Mouse (Mus musculus): ENCODE measurements around the gene Zfand4.
A peak's percentile ranks its signal among the peaks of the same experiment; 100 is the strongest.
"Not testable (repeated sequence)": the region's sequence is repeated elsewhere in the genome, so short reads cannot be mapped to it uniquely, and the experiment has no call there.

The Zfand4 gene

DNA sequence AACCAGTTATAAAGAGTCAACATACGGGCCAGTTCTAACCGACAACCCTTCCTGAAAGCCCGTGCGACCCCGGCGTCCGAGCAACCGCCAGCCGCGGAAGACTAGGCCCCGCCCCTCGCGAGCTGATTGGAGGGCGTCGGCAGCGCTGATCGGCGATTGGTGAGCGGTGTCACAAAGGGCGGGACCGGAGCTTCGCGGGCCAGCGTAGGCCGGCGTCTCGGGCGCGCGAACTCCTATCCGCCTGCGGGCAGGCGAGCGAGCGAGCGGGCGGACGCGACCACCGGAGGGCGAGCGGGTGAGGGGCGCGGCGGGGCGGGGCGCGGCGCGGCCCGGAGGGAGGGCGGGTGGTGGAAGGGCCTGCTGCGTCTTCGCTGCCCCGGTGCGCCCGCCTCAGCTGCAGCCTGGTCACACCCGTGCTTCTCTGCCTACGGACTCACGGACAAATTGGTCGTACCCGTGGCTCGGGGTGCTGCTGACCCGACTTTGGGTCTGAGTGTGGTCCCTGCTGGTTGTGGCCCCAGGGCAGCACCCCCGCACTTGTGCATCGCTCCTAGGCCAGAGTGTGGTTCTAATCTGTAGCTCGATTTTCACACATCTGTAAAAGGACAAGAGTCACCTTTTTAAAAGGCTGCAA is at the start of gene Zfand4:
Gene Zfand4, plus strand, starts transcription at position 205 of the 634 bp plus-strand sequence.
- DNase-seq (ENCODE audit: low spot score), result peak; percentile 89

DNA sequence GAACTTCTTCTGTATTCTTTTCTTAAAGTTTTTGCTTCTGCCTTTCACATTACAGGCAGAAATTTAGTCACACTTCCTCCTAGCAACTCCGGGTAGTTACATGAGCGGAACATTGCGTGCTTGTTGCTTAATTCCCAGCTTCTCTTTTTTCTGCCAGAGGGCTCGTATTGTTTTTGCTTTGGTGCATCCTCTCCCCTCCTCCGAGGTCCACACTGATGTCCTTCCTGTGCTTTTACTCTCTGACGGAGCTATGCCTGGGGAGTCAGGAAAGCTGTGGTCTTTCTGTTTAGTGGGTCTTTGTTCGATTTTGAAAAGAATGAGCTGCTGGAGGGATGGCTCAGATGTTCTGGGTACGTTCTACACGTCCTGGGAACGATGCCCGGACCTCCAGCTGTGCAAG is 36.3 kb upstream of the Zfand4 start:
- peak; percentile 19 for DNase-seq (ENCODE audit: low spot score)

GRCm38 (mm10) chr6:116228785-116229525 is 35.1 kb upstream of the Zfand4 start:
- DNase-seq (ENCODE audit: low spot score), result peak; percentile 83

- not testable (repeated sequence) for DNase-seq (ENCODE audit: low spot score)
Observed at GRCm38 (mm10) chr6:116234821-116235220, 29.2 kb upstream of the Zfand4 start.

- DNase-seq (ENCODE audit: low spot score), result no peak
Observed at GRCm38 (mm10) chr6:116235336-116235735, 28.7 kb upstream of the Zfand4 start.

DNA sequence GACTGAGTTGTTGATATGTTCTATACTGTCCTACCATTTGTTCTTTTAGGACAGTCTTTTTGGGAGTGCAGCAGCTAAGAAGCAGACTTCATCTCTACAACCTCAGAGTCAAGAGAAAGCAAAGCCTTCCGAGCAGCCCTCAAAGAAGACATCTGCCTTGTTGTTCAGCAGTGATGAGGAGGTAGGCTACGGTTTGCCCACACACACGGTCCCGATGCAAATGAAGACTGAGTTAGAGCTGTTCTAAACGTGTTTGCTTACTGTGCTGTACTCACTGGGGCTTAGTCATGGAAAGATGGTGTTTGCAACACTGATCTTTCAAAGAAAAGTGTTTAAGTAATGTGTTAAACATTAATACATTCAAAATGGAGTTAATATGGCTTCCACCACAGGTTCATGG is 25.9 kb upstream of the Zfand4 start:
- no peak for DNase-seq (ENCODE audit: low spot score)

GRCm38 (mm10) chr6:116240371-116240770 is 23.7 kb upstream of the Zfand4 start:
- no peak for DNase-seq (ENCODE audit: low spot score)

DNA sequence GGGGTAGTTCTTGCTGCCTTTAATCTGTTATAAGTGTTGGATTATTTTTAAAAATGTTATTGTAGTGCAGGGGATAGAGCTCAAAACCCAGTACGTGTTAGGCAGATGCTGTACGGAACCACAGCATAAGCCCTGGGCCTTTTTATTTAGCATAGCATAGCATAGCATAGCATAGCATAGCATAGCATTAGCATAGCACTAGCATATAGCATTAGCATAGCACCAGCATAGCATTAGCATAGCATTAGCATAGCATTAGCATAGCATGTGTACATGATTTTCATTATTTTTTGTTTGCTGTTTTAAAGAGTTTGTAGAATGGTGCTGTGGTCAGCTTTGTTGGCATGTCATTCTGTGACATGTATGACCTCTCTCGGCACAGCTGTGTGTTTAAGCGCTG is 4.4 kb upstream of the Zfand4 start:
- DNase-seq (ENCODE audit: low spot score), result no peak

- DNase-seq (ENCODE audit: low spot score), result no peak
Observed at GRCm38 (mm10) chr6:116260481-116260880, 3.5 kb upstream of the Zfand4 start.

- no peak for DNase-seq (ENCODE audit: low spot score)
Observed at GRCm38 (mm10) chr6:116262824-116263223, 1.2 kb upstream of the Zfand4 start.

DNA sequence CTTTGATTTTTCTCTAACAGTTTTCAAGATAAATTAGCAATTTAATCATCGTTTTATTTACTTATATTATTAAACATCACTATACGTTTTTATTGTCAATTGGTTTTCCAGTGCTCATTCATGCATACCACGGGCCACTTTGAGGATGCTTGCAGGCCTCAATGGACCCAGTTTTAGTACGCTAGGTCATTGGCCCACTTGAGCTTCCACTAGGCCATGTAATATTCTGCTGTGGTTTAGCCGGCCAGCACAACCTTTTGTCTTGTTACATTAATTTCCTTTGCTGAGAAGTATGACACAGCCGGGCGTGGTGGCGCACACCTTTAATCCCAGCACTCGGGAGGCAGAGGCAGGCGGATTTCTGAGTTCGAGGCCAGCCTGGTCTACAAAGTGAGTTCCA is 814 bp downstream of the Zfand4 start:
- DNase-seq (ENCODE audit: low spot score), result no peak

DNA sequence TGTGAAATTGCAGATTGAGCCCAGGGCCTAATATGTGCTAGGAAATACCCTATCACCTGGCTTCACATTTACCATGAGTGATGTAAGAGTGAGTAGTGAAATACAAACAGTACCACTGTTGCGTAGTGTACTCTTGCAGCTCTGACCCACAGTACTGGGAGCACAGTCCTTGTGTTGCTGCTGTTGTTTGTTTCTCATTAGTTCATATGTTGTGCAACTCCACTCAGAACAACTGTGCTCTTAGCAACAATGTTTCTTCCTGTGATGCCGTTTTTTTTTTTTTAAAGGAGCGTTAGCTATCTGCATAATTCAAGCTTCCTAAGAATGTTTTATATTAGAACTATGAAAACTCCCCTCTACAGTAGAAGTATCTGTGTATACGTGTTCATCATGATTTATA is 1.6 kb downstream of the Zfand4 start:
- no peak for DNase-seq (ENCODE audit: low spot score)

DNA sequence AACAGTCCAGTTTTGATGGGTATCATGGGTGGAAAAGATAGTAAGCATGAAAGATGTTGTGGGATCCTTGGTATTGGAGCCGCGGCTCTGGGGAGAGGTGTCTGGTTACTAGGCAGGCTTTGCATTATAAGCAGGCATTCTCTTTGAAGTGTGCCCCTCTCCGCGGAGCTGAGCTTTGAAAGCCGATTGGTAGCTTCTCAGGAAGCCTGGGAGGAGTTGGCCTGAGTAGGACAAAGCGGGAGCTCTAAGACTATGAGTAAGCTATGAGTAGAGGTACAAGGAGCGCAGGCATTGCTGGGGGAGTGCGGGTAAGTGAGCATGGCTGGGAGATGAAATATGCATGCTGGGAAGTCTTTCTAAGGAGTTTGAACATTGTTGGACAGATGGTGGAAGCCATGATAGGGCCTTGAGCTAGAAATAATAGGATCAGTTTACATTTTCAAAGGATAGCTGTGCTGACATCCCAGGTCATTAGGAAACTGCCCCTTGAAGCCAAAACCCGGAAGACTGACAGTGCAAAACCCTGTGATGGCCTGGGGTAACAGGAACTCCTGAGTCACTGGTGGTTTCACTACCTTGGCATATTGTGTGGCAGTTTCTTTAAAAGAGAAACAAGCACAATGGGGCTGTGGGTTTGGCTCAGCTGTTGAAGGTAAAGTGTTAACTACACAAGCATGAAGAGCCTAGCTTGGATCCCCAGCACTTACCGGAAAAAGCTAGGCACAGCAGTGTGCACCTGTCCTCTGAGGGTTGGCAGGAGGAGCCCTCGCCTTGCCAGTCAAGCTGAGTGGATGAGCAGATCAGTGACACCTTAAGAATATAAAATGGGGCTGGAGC is 2.5 kb downstream of the Zfand4 start:
- DNase-seq (ENCODE audit: low spot score), result no peak

DNA sequence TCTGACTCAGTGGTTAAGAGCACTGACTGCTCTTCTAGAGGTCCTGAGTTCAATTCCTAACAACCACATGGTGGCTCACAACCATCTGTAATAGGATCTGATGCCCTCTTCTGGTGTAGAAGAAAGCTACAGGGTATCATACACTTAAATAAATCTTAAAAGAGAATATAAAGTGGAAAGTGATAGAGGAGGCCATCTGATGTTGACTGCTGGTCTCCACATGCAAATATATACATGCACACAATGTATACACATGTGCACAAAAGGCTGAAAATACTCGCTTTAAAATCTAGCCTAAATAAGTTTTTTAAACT is 3.0 kb downstream of the Zfand4 start:
- DNase-seq (ENCODE audit: low spot score), result no peak

DNA sequence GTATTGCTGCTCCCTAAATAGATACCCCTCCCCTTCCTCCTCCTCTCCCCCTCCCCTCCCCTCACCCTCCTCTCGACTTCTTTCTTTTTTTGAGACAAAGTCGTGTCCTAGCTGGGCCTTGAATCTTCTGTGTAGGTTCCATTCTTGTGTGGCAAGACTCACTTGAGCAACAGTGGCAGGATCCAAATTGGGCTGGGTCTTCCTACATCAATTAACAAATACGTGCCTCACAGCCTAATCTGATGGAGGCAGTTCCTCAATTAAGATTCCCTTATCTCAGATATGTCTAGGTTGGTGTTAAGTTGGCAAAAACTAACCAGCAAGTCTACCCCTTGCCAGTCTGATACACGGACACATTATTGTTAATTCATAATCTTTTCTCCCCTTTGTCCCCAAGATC is 11.7 kb downstream of the Zfand4 start:
- DNase-seq (ENCODE audit: low spot score), result no peak

- DNase-seq (ENCODE audit: low spot score), result no peak
Observed at GRCm38 (mm10) chr6:116278679-116279317, 14.8 kb downstream of the Zfand4 start.

GRCm38 (mm10) chr6:116281014-116281413 is 17.0 kb downstream of the Zfand4 start:
- no peak for DNase-seq (ENCODE audit: low spot score)

GRCm38 (mm10) chr6:116282546-116282945 is 18.5 kb downstream of the Zfand4 start:
- DNase-seq (ENCODE audit: low spot score), result no peak

GRCm38 (mm10) chr6:116283280-116283679 is 19.3 kb downstream of the Zfand4 start:
- DNase-seq (ENCODE audit: low spot score), result no peak

GRCm38 (mm10) chr6:116286321-116286720 is 22.3 kb downstream of the Zfand4 start:
- no peak for DNase-seq (ENCODE audit: low spot score)

GRCm38 (mm10) chr6:116286870-116287575 is 23.0 kb downstream of the Zfand4 start:
- DNase-seq (ENCODE audit: low spot score), result no peak

DNA sequence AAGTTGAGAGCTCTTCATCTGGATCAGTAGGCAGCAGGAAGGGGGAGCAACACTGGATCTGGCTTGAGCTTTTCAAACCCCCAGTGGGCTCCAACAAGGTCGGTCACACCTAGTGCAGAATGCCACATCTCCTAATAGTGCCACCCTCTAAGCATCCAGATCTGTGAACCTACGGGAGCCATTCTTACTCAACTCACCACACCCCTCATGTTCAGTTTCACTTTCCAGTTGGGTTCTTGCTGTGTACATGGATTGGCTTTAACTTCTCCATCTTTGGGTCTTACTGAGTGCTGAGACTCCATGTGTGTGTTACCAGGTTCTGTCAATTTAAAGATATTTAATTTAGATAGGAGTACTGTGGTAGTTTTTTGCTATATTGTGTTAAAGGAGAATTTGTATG is 47.4 kb downstream of the Zfand4 start:
- no peak for DNase-seq (ENCODE audit: low spot score)

All from layer of hippocampus, adult 11-12 months (tissue).